Mouse (Mus musculus) myocyte (in vitro differentiated cells): Measurements from ENCODE around the gene Qrich2.

Experiments used
- MYOD1 ChIP-seq, 3 experiments: IDR thresholded peaks; one replicate each; pipeline ENCODE4 v1.6.1; 2011; ENCODE audit warnings: control low read depth in 2 of 3, low read depth in 2 of 3, mild to moderate bottlenecking in 2 of 3, moderate library complexity in 1 of 3; ENCODE audit not compliant: insufficient read length in 2 of 3, control insufficient read depth in 1 of 3
- MYOG ChIP-seq, 3 experiments: IDR thresholded peaks; one replicate each; pipeline ENCODE4 v1.6.1; 2011; ENCODE audit warnings: control low read depth in 2 of 3, low read depth in 2 of 3, mild to moderate bottlenecking in 2 of 3; ENCODE audit not compliant: insufficient read length in 2 of 3, control insufficient read depth in 1 of 3, insufficient read depth in 1 of 3
- POLR2A ChIP-seq: IDR thresholded peaks from one replicate; pipeline ENCODE4 v1.6.1; 2011; ENCODE audit warnings: low read depth, mild to moderate bottlenecking, control low read depth, moderate library complexity; ENCODE audit not compliant: insufficient read length

DNA sequence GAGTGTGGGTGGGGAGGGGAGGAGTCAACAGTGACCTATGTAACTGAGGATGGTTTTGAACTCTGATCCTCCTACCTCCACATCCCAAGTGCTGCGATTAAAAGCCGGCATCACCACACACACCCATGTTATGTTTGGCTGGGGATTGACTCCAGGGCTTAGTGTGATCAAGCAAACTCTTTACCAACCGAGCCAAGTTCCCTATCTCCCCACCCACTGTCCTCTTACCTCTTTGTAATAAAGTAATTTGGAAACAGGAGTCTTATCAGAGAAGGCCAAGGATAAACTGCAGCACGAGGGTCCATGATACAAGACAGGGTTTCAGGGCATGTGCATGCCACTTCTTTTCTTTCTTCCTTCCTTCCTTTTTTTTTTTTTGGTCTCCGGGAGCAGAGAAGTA is 27.1 kb upstream of the Qrich2 start:
- TF ChIP-seq POLR2A (no peak), MYOD1 (IDR thresholded peaks at IDR 0.05; ENCODE audit: control insufficient read depth in 1 of 3, insufficient read length in 2 of 3, low read depth in 2 of 3) (no peak), MYOG (IDR thresholded peaks at IDR 0.05; ENCODE audit: control insufficient read depth in 1 of 3, insufficient read depth in 1 of 3, insufficient read length in 2 of 3, low read depth in 2 of 3) (no peak)
